Mouse (Mus musculus): ENCODE results near the gene Vmn1r184.
"Not testable (repeated sequence)": the region's sequence is repeated elsewhere in the genome, so short reads cannot be mapped to it uniquely, and the experiment has no call there.

DNA sequence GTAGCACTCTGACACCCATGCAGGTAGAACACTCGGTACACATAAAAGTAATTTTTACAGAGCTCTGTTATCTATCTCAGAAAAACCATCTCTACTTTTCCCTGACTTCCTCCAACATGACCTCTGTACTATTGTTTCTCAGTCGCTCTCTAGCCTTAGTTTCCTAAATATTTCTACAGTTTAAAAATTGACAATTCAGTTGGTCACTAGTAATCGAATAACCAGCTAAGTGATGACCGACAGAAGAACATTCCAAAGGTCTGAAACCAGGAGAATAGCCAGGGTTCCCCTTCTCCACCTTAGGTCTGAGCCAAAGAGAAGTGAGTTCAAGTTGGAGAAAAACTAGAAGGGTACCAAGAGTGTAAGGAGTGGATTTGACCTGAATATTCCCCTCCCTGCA lies 51.7 kb downstream of the Vmn1r184 start:
- TF ChIP-seq POLR2A (IDR thresholded peaks at IDR 0.05; ENCODE audit: low read depth, low read length); ZC3H11A (IDR thresholded peaks at IDR 0.05; ENCODE audit: low read depth, low read length); E2F4 (IDR thresholded peaks at IDR 0.05; ENCODE audit: insufficient replicate concordance, low read depth, low read length); CTCF (conservative IDR thresholded peaks at IDR 0.05 in 1 of 2, IDR thresholded peaks at IDR 0.05 in 1 of 2; ENCODE audit: low read depth in 2 of 2, low read length in 2 of 2); KAT2A (IDR thresholded peaks at IDR 0.05; ENCODE audit: insufficient replicate concordance, low read length); MAX (IDR thresholded peaks at IDR 0.05; ENCODE audit: low read length); EP300 (IDR thresholded peaks at IDR 0.05; ENCODE audit: low read length); ZMIZ1 (IDR thresholded peaks at IDR 0.05; ENCODE audit: low read depth, low read length); SIN3A (IDR thresholded peaks at IDR 0.05; ENCODE audit: low read length); HCFC1 (IDR thresholded peaks at IDR 0.05; ENCODE audit: low read depth, low read length); RCOR1 (conservative IDR thresholded peaks at IDR 0.05; ENCODE audit: low read depth, low read length); ZNF384 (IDR thresholded peaks at IDR 0.05; ENCODE audit: low read depth, low read length); MYC (IDR thresholded peaks at IDR 0.05; ENCODE audit: low read depth, low read length); ZKSCAN1 (IDR thresholded peaks at IDR 0.05; ENCODE audit: borderline replicate concordance, low read depth, low read length): not testable (repeated sequence)
